Mouse (Mus musculus): ENCODE measurements at regions not wholly inside any gene's neighbourhood (a gene's known extent, or its start where the extent isn't known, plus 50 kb on each side); places are given as distances from the start of the nearest gene placed in this dataset.

DNA sequence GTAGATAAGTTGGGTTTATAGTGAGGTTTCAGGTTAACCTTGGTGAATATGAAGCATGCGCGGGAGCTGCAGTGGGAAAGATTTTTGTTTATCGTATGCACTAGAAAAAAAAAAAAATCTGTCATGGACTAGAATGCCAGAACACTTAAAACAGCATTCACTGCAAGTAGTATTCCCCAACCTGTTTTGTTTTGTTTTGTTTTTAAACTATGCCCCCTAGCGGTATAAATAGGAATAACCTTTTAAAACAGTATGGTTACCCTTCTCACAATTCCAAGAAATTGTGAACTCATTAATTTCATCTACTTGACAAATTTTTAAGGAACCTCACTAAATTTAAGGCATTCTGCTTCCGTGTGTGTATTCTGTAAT is 1103.2 kb upstream of the 2610301B20Rik start:
- WGBS: under 1% methylated on average over 5 of the region's 5 CpGs
- H3K4me3 ChIP-seq (ENCODE audit: low read length): peak overlapping the region; percentile 53
- peak overlapping the region; percentile 52 for H3K27ac ChIP-seq (ENCODE audit: low read depth, low read length)
- peak overlapping the region; percentile 91 for H3K4me2 ChIP-seq (ENCODE audit: low read length)
- H3K9me3 ChIP-seq (ENCODE audit: control insufficient read depth, low read length): no peaks in the 10 kb centered on the region
- peak; percentile 84 for ATAC-seq
- no peaks in the 10 kb centered on the region for H3K36me3 ChIP-seq (ENCODE audit: control insufficient read depth, insufficient read depth, low read length)
- peak overlapping the region; percentile 69 for H3K9ac ChIP-seq (ENCODE audit: low read depth, low read length)
- H3K4me1 ChIP-seq (ENCODE audit: control insufficient read depth, insufficient read depth, low read depth, low read length): no peaks in the 10 kb centered on the region
- no peaks in the 10 kb centered on the region for H3K27me3 ChIP-seq (replicated peaks; ENCODE audit: control insufficient read depth, insufficient read depth, low read length)

DNA sequence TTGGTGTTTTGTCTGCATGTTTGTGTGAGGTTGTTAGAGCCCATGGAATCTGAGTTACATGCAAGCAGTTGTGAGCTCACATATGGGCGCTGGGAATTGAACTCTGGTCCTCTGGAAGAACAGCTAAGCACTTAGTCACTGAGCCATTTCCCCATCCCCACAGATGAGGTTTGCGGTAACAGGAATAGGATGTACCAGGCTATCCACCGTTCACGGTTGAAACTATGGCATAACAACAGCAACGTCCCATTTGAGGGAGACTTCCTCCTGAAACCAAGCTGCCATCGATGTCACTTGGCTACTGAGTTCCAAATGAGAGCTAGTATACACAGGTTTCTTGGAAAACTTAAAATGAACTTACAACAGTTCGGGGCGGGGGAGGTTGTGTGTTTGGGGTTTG is 1095.9 kb upstream of the 2610301B20Rik start:
- H3K9me3 ChIP-seq (ENCODE audit: control insufficient read depth, low read length): no peaks in the 10 kb centered on the region
- no peak overlapping the region for H3K27ac ChIP-seq (ENCODE audit: low read depth, low read length)
- H3K27me3 ChIP-seq (replicated peaks; ENCODE audit: control insufficient read depth, insufficient read depth, low read length): no peaks in the 10 kb centered on the region
- H3K4me1 ChIP-seq (ENCODE audit: control insufficient read depth, insufficient read depth, low read depth, low read length): no peaks in the 10 kb centered on the region
- H3K9ac ChIP-seq (ENCODE audit: low read depth, low read length): no peak overlapping the region
- H3K36me3 ChIP-seq (ENCODE audit: control insufficient read depth, insufficient read depth, low read length): no peaks in the 10 kb centered on the region
- no peak for ATAC-seq
- H3K4me2 ChIP-seq (ENCODE audit: low read length): no peak overlapping the region
- H3K4me3 ChIP-seq (ENCODE audit: low read length): no peak overlapping the region
- 92% methylated on average over 8 of the region's 8 CpGs for WGBS

GRCm38 (mm10) chr4:9779594-9779993 is 1094.7 kb upstream of the 2610301B20Rik start:
- Histone ChIP-seq H3K4me3 (ENCODE audit: low read length) (no peak overlapping the region), H3K9me3 (ENCODE audit: control insufficient read depth, low read length) (no peaks in the 10 kb centered on the region), H3K27me3 (replicated peaks; ENCODE audit: control insufficient read depth, insufficient read depth, low read length) (no peaks in the 10 kb centered on the region), H3K36me3 (ENCODE audit: control insufficient read depth, insufficient read depth, low read length) (no peaks in the 10 kb centered on the region), H3K4me2 (ENCODE audit: low read length) (no peak overlapping the region), H3K9ac (ENCODE audit: low read depth, low read length) (no peak overlapping the region), H3K4me1 (ENCODE audit: control insufficient read depth, insufficient read depth, low read depth, low read length) (no peaks in the 10 kb centered on the region), H3K27ac (ENCODE audit: low read depth, low read length) (no peak overlapping the region)
- no peak for ATAC-seq
- 85% methylated on average over 3 of the region's 3 CpGs for WGBS

GRCm38 (mm10) chr4:9780179-9780578 is 1094.1 kb upstream of the 2610301B20Rik start:
- no peak overlapping the region for H3K4me2 ChIP-seq (ENCODE audit: low read length)
- no peak for ATAC-seq
- H3K9ac ChIP-seq (ENCODE audit: low read depth, low read length): no peak overlapping the region
- H3K4me1 ChIP-seq (ENCODE audit: control insufficient read depth, insufficient read depth, low read depth, low read length): no peaks in the 10 kb centered on the region
- no peak overlapping the region for H3K27ac ChIP-seq (ENCODE audit: low read depth, low read length)
- no peaks in the 10 kb centered on the region for H3K9me3 ChIP-seq (ENCODE audit: control insufficient read depth, low read length)
- no peaks in the 10 kb centered on the region for H3K36me3 ChIP-seq (ENCODE audit: control insufficient read depth, insufficient read depth, low read length)
- WGBS: 42% methylated on average over 9 of the region's 9 CpGs
- no peak overlapping the region for H3K4me3 ChIP-seq (ENCODE audit: low read length)
- no peaks in the 10 kb centered on the region for H3K27me3 ChIP-seq (replicated peaks; ENCODE audit: control insufficient read depth, insufficient read depth, low read length)

DNA sequence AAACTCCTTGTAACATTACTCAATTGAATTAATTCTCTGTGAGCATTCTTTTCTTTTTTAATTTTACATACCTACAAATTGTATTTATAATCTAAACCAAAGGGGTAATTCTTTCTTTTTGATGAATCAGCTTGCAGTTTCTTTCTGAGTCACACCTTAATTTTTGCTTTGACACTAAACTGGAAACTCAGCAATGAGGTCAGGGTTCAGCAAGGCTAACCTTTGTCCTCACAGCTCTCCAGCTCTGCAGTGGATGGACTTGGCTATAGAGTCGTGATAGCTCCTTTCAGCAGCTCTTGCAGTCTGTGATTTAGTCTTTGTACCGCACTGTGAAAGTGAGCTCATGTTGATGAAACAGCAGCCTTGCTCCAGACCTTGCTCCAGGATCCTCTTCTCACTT is 1093.0 kb upstream of the 2610301B20Rik start:
- no peak overlapping the region for H3K4me2 ChIP-seq (ENCODE audit: low read length)
- no peak overlapping the region for H3K9ac ChIP-seq (ENCODE audit: low read depth, low read length)
- H3K4me1 ChIP-seq (ENCODE audit: control insufficient read depth, insufficient read depth, low read depth, low read length): no peaks in the 10 kb centered on the region
- ATAC-seq: no peak
- no peak overlapping the region for H3K27ac ChIP-seq (ENCODE audit: low read depth, low read length)
- WGBS: 74% methylated on average over 2 of the region's 2 CpGs
- no peaks in the 10 kb centered on the region for H3K27me3 ChIP-seq (replicated peaks; ENCODE audit: control insufficient read depth, insufficient read depth, low read length)
- H3K4me3 ChIP-seq (ENCODE audit: low read length): no peak overlapping the region
- no peaks in the 10 kb centered on the region for H3K36me3 ChIP-seq (ENCODE audit: control insufficient read depth, insufficient read depth, low read length)
- no peaks in the 10 kb centered on the region for H3K9me3 ChIP-seq (ENCODE audit: control insufficient read depth, low read length)

DNA sequence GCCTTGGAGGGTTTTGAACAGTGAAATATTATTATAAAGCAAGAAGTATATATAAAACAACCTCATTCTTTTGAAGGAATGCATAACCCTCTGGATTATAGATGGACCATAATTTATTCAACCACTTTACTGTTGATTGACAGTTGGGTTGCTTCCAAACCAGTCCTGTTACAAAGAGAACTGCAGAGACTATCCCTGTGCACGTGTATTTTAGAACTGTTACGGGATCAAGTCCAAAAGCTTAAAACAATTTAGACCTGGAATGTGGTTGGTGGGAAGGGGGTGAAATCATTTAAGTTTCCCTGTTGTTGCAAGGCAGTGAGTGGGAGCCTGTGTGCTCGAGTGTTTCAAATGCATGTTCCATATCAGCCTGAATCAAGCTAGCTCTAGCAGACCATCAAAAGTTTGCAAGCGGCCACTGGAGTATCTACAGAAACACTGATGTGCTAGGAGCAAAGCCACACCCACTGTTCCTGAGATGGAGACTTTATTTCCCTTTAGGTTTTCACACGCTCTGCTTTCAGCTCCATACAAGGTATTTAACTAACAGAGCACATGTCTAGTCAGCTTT is 1086.4 kb upstream of the 2610301B20Rik start:
- 67% methylated on average over 5 of the region's 5 CpGs for WGBS
- Histone ChIP-seq H3K4me1 (ENCODE audit: control insufficient read depth, insufficient read depth, low read depth, low read length) (no peaks in the 10 kb centered on the region), H3K9me3 (ENCODE audit: control insufficient read depth, low read length) (no peaks in the 10 kb centered on the region), H3K9ac (ENCODE audit: low read depth, low read length) (no peak overlapping the region), H3K36me3 (ENCODE audit: control insufficient read depth, insufficient read depth, low read length) (no peaks in the 10 kb centered on the region), H3K27ac (ENCODE audit: low read depth, low read length) (no peak overlapping the region), H3K4me2 (ENCODE audit: low read length) (no peak overlapping the region), H3K27me3 (replicated peaks; ENCODE audit: control insufficient read depth, insufficient read depth, low read length) (no peaks in the 10 kb centered on the region), H3K4me3 (ENCODE audit: low read length) (no peak overlapping the region)
- no peak for ATAC-seq

- no peaks in the 10 kb centered on the region for H3K36me3 ChIP-seq (ENCODE audit: control insufficient read depth, insufficient read depth, low read length)
- 96% methylated on average over 8 of the region's 8 CpGs for WGBS
- no peak for ATAC-seq
- no peak overlapping the region for H3K4me3 ChIP-seq (ENCODE audit: low read length)
- no peak overlapping the region for H3K27ac ChIP-seq (ENCODE audit: low read depth, low read length)
- no peaks in the 10 kb centered on the region for H3K4me1 ChIP-seq (ENCODE audit: control insufficient read depth, insufficient read depth, low read depth, low read length)
- no peaks in the 10 kb centered on the region for H3K27me3 ChIP-seq (replicated peaks; ENCODE audit: control insufficient read depth, insufficient read depth, low read length)
- H3K4me2 ChIP-seq (ENCODE audit: low read length): no peak overlapping the region
- no peak overlapping the region for H3K9ac ChIP-seq (ENCODE audit: low read depth, low read length)
- no peaks in the 10 kb centered on the region for H3K9me3 ChIP-seq (ENCODE audit: control insufficient read depth, low read length)
These were observed 1083.8 kb upstream of the 2610301B20Rik start for GRCm38 (mm10) chr4:9790478-9790877.
